Mouse (Mus musculus) hindbrain, embryonic 16.5 days (tissue): ENCODE data around the gene Opcml. TPM values are rescaled to one million over a fixed set of nuclear protein-coding genes. Genes with fewer than 3 reads are reported as not detected.
A peak's percentile ranks its signal among the peaks of the same experiment; 100 is the strongest.

Experiments used
- ATAC-seq: fragments of 200-750 bp; cut with Nextera tagmentation; 2 replicates; pipeline ENCODE4 v1.8.0; 2017; ENCODE audit warnings: moderate TSS enrichment, moderate library complexity
- H3K27ac ChIP-seq: fragments of 300-500 bp; sonication (generic); 2 replicates; pipeline ENCODE4 v1.5.1; 2014; ENCODE audit warnings: low read depth, mild to moderate bottlenecking, control low read depth, low read length, moderate library complexity
- H3K27me3 ChIP-seq: fragments of 300-500 bp; sonication (generic); replicated peaks from 2 replicates; pipeline ENCODE4 v1.6.1; 2014; ENCODE audit warnings: low read length; ENCODE audit not compliant: control insufficient read depth, insufficient read depth
- H3K36me3 ChIP-seq: fragments of 300-500 bp; sonication (generic); 2 replicates; pipeline ENCODE4 v1.6.1; 2014; ENCODE audit warnings: mild to moderate bottlenecking, low read length, moderate library complexity, mixed read lengths; ENCODE audit not compliant: control insufficient read depth, insufficient read depth
- H3K4me1 ChIP-seq: fragments of 300-500 bp; sonication (generic); 2 replicates; pipeline ENCODE4 v1.6.1; 2014; ENCODE audit warnings: low read depth, low read length; ENCODE audit not compliant: control insufficient read depth, insufficient read depth
- H3K4me2 ChIP-seq: fragments of 300-500 bp; sonication (generic); 2 replicates; pipeline ENCODE4 v1.6.1; 2014; ENCODE audit warnings: mild to moderate bottlenecking, low read length, control low read depth, moderate library complexity
- H3K4me3 ChIP-seq: fragments of 300-500 bp; sonication (generic); 2 replicates; pipeline ENCODE4 v1.5.1; 2014; ENCODE audit warnings: mild to moderate bottlenecking, low read length, control low read depth, moderate library complexity
- H3K9ac ChIP-seq: fragments of 300-500 bp; sonication (generic); 2 replicates; pipeline ENCODE4 v1.6.1; 2014; ENCODE audit warnings: low read depth, mild to moderate bottlenecking, control low read depth, low read length, moderate library complexity
- H3K9me3 ChIP-seq: fragments of 300-500 bp; sonication (generic); 2 replicates; pipeline ENCODE4 v1.6.1; 2014; ENCODE audit warnings: mild to moderate bottlenecking, low read length, moderate library complexity; ENCODE audit not compliant: control insufficient read depth
- WGBS: fragments of 180-500 bp; shearing (Covaris S2); extraction: QIAGEN DNeasy Blood & Tissue Kit; methylation state at CpG from one replicate; pipeline ENCODE4 v1.1.7; 2014; 5-methylcytosine and 5-hydroxymethylcytosine counted together
- polyA plus RNA-seq: library from polyadenylated mRNA; unstranded; fragments of >200 nt; fragmentation: Nextera tagmentation; extraction: Ambion mirVana; gene quantifications from 2 replicates; pipeline ENCODE4 v1.2.1, GENCODE M21; 2015

The Opcml gene
- polyA plus RNA-seq, 1 experiment from 2014 or later = 61.4 TPM

- Histone ChIP-seq H3K27ac (no peak overlapping the region), H3K9ac (no peak overlapping the region), H3K4me1 (no peaks in the 10 kb centered on the region; the same call in 1 of the 2 replicates), H3K36me3 (no peaks in the 10 kb centered on the region), H3K4me3 (no peak overlapping the region), H3K4me2 (no peak overlapping the region), H3K9me3 (no peaks in the 10 kb centered on the region), H3K27me3 (no peaks in the 10 kb centered on the region)
- WGBS = 11% methylated on average over 1 of the region's 1 CpGs
- no peak for ATAC-seq
These were observed 421.3 kb downstream of the Opcml start for GRCm38 (mm10) chr9:28211877-28212276.

- Histone ChIP-seq H3K27ac (no peak overlapping the region), H3K9me3 (no peaks in the 10 kb centered on the region), H3K4me1 (no peaks in the 10 kb centered on the region; the same call in 1 of the 2 replicates), H3K4me3 (no peak overlapping the region), H3K9ac (no peak overlapping the region), H3K27me3 (no peaks in the 10 kb centered on the region), H3K36me3 (no peaks in the 10 kb centered on the region), H3K4me2 (no peak overlapping the region)
- peak; percentile 24; the same call in 1 of the 2 replicates for ATAC-seq
- 60% methylated on average over 4 of the region's 4 CpGs for WGBS
These were observed 423.3 kb downstream of the Opcml start for GRCm38 (mm10) chr9:28213893-28214292.

DNA sequence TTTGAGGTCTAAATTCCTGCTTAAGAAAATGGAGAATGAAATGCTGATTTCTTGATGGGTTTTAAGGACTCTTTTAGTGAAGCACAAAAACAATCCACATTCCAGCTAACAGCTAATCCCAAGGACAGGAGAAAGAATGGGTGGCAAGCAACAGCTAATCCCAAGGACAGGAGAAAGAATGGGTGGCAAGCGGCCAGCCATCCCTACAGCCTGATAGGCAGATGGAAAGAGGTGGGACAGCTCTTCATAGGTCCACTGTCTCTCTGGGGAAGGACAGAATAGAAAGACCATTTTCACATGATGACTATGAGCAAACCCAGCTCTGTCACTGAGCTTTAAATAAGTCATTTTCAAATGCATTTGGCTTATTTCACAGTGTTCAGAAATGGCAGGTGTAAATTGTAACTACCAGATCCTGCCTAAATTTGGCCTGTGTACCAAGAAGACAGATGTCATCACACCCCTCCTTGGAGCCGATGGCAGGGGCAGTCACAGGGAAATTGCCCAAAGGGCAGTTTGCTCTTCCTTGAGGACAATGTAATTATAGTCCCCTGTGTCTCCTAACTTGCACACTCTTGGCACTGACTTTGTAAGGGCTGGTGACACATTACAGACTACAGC lies 427.6 kb downstream of the Opcml start:
- Histone ChIP-seq H3K9ac (no peak overlapping the region), H3K4me3 (no peak overlapping the region), H3K4me2 (no peak overlapping the region), H3K36me3 (no peaks in the 10 kb centered on the region), H3K27ac (no peak overlapping the region), H3K27me3 (no peaks in the 10 kb centered on the region), H3K4me1 (no peaks in the 10 kb centered on the region; the same call in 1 of the 2 replicates), H3K9me3 (no peaks in the 10 kb centered on the region)
- no peak for ATAC-seq
- 71% methylated on average over 2 of the region's 2 CpGs for WGBS

GRCm38 (mm10) chr9:28222726-28223125 lies 432.2 kb downstream of the Opcml start:
- WGBS = 74% methylated on average over 2 of the region's 2 CpGs
- Histone ChIP-seq H3K4me3 (no peak overlapping the region), H3K9ac (no peak overlapping the region)

GRCm38 (mm10) chr9:28225824-28226569 lies 435.4 kb downstream of the Opcml start:
- H3K4me2 ChIP-seq = no peak overlapping the region
- WGBS = 67% methylated on average over 8 of the region's 8 CpGs
- no peak for ATAC-seq
- H3K27ac ChIP-seq = no peak overlapping the region
- no peaks in the 10 kb centered on the region for H3K9me3 ChIP-seq
- H3K4me3 ChIP-seq = no peak overlapping the region
- no peaks in the 10 kb centered on the region for H3K27me3 ChIP-seq
- no peaks in the 10 kb centered on the region for H3K4me1 ChIP-seq
- H3K36me3 ChIP-seq = no peaks in the 10 kb centered on the region
- no peak overlapping the region for H3K9ac ChIP-seq

More at GRCm38 (mm10) chr9:28222726-28223125, 432.2 kb downstream of the Opcml start:
- H3K27ac ChIP-seq = no peak overlapping the region
- H3K4me1 ChIP-seq = no peaks in the 10 kb centered on the region
- H3K4me2 ChIP-seq = no peak overlapping the region
- H3K9me3 ChIP-seq = no peaks in the 10 kb centered on the region
- ATAC-seq = no peak
- no peaks in the 10 kb centered on the region for H3K27me3 ChIP-seq
- no peaks in the 10 kb centered on the region for H3K36me3 ChIP-seq

DNA sequence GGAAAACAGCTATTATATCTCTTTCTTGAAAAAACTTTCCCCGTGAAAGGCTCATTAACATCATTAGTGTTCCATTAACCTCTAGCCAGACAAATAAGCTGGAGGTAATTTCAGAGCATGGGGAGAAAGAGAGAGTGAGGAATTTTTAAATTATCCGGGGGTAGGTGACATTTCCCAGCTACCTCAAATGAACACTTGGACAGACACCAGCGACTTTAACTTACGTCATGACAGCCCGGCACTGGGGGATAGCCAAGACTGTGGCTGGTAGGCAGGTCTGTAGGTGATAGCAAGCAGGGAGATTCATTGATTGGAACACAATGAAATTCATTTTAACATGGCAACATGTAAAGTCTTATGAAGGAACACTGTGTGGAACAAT lies 436.0 kb downstream of the Opcml start:
- WGBS = 68% methylated on average over 5 of the region's 5 CpGs
- Histone ChIP-seq H3K27ac (no peak overlapping the region), H3K4me2 (no peak overlapping the region), H3K4me1 (no peaks in the 10 kb centered on the region), H3K36me3 (no peaks in the 10 kb centered on the region), H3K9ac (no peak overlapping the region), H3K4me3 (no peak overlapping the region), H3K27me3 (no peaks in the 10 kb centered on the region), H3K9me3 (no peaks in the 10 kb centered on the region)
- ATAC-seq = no peak

GRCm38 (mm10) chr9:28238450-28238849 lies 447.9 kb downstream of the Opcml start:
- Histone ChIP-seq H3K27me3 (no peaks in the 10 kb centered on the region), H3K27ac (no peak overlapping the region), H3K9ac (no peak overlapping the region), H3K4me3 (no peak overlapping the region), H3K9me3 (no peaks in the 10 kb centered on the region), H3K4me2 (no peak overlapping the region), H3K36me3 (no peaks in the 10 kb centered on the region), H3K4me1 (no peaks in the 10 kb centered on the region)
- whole genome bisulfite sequencing = 77% methylated on average over 9 of the region's 9 CpGs
- ATAC-seq = no peak

- Histone ChIP-seq H3K4me3 (no peak overlapping the region), H3K4me1 (no peaks in the 10 kb centered on the region), H3K4me2 (no peak overlapping the region), H3K27ac (no peak overlapping the region), H3K9me3 (no peaks in the 10 kb centered on the region), H3K36me3 (no peaks in the 10 kb centered on the region), H3K27me3 (no peaks in the 10 kb centered on the region), H3K9ac (no peak overlapping the region; the same call in 1 of the 2 replicates)
- 66% methylated on average over 7 of the region's 7 CpGs for WGBS
- peak; percentile 83 for ATAC-seq
These were observed 457.3 kb downstream of the Opcml start for GRCm38 (mm10) chr9:28247742-28248503.

- no peak overlapping the region for H3K9ac ChIP-seq
- no peaks in the 10 kb centered on the region for H3K27me3 ChIP-seq
- ATAC-seq = no peak
- no peaks in the 10 kb centered on the region for H3K9me3 ChIP-seq
- H3K4me3 ChIP-seq = no peak overlapping the region
- H3K4me2 ChIP-seq = no peak overlapping the region
- 79% methylated on average over 9 of the region's 9 CpGs for WGBS
- H3K4me1 ChIP-seq = peaks cover 5% of the 10 kb centered on the region; the same call in 1 of the 2 replicates
- H3K27ac ChIP-seq = no peak overlapping the region
- H3K36me3 ChIP-seq = no peaks in the 10 kb centered on the region
These were observed 460.8 kb downstream of the Opcml start for GRCm38 (mm10) chr9:28251341-28251740.
